Mouse (Mus musculus): Measurements from ENCODE around the gene Med11.

DNA sequence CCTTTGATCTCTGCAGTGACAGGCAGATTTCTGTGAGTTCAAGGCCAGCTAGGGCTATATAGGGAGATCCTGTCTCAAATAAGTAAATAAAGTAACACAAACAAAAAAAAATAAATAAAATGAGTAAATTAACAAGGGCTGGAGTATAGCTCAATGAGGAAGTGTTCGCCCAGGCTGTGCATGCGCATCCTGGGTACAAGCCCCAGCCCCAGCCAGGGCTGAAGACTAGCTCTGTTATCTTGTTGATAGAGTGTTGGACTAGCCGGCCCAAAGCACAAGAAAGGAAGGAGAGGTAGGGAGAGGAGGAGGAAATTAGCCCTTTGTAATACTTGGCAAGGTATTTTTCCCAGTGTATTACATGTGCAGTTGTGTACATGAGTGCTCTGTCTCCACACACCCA, 7.8 kb upstream of the Med11 start:
- TF ChIP-seq CTCF (IDR thresholded peaks at IDR 0.05) (no peak), EP300 (IDR thresholded peaks at IDR 0.05) (no peak)

All from lung, postnatal 0 days (tissue).